Mouse (Mus musculus): Measurements from ENCODE around the gene Rph3a.
"Not testable (repeated sequence)": the region's sequence is repeated elsewhere in the genome, so short reads cannot be mapped to it uniquely, and the experiment has no call there.

The Rph3a gene

DNA sequence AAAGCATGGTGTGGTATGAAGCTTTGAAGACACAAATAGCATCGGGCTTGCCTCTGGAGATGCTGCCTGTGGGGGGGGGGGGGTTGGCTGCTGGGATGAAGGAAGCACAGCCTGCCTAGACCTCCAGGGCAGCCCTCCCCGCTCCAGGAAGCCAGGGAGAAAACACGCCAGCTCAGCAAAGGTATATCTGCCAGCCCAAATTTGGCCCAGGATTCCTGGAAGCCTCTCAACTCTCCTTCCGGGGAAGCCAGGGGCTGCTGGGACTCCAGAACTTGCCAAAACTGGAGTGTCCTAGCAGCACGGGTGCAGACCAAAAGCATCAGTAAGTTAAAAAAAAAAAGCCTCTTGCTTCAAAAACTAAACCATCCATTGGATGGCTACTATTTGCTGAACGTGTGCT is 37.6 kb downstream of the Rph3a start:
- DNase-seq = peak; percentile 92

- DNase-seq = peak; percentile 23
Observed at GRCm38 (mm10) chr5:120971326-120971725, 38.6 kb downstream of the Rph3a start.

GRCm38 (mm10) chr5:120969703-120970102 is 40.2 kb downstream of the Rph3a start:
- peak; percentile 94 for DNase-seq

GRCm38 (mm10) chr5:120968799-120969198 is 41.1 kb downstream of the Rph3a start:
- DNase-seq = peak; percentile 57

DNA sequence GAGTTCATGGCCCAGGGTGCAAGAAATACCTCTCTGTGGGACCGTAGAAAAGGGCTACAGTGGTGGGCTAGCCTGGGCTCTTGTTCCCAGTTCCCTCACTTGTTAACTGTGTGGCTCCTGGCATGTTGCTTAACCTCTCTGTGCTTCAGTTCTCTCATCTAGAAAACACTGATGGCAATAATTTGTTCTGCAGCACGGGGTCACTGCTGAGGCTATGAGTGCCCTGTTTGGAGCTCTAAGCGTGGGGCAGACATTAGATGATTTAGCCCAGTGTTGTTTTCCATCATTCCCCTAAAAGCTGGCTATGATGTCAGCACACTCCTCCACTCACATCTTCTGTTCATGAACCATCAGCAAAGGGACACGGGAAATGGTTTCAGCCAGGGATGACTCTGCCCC is 41.8 kb downstream of the Rph3a start:
- no peak for DNase-seq

DNA sequence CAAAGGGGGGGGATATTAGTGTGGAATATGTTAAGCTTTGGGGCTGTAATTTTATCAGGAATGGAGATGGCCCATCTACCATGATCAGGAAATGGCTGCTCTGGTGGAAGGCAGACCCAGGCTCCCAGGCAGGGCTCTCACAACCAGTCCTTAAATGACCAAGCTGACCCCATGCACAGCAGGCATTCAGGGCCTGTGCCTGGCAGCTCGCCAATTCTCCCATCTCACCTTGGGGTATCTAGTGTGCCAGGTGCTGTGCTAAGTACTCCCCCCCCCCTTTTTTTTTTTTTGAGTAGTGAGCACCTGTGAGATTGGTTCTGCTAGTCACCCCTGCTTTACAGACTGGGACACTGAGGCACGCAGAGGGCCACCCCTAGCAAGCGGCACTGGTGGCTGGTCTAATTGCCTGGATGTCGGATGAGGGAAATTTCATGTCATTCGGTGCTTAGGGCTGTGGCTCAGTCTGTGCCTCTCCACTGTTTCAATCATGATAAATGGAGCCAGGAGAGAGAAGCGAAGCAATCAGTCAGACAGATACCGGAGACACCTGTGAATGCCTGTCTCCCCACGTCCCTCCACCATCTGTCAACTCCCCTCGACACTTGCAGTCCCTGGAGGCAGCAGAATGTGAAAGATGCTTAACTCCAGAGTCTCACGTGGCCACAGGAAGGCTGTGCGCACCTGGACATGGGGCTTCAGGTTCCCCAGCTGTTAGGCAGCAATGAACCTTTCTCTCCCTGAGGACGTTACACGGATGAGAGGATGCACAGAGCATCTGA is 42.3 kb downstream of the Rph3a start:
- peak; percentile 58 for DNase-seq

GRCm38 (mm10) chr5:120966894-120967293 is 43.0 kb downstream of the Rph3a start:
- DNase-seq = peak; percentile 27

DNA sequence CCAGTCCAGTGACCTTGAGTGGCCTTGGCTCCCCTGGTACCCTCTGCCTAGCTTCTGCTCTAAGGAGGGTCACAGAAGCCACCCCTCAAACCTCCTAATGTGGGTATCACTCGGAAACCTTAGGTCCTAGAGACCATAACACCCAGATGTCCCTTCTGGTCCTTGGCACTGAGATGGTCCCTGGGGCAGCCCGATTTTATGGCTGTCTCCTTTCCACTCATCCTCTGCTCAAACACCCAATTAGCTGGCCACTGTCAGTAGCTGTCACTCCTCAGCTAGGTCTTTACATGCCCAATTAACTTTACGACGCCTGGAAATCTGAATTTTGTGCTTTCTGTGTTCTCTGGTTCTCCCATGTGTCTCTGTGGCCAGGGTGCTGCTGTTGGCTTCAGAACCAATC is 43.7 kb downstream of the Rph3a start:
- peak; percentile 13 for DNase-seq

DNA sequence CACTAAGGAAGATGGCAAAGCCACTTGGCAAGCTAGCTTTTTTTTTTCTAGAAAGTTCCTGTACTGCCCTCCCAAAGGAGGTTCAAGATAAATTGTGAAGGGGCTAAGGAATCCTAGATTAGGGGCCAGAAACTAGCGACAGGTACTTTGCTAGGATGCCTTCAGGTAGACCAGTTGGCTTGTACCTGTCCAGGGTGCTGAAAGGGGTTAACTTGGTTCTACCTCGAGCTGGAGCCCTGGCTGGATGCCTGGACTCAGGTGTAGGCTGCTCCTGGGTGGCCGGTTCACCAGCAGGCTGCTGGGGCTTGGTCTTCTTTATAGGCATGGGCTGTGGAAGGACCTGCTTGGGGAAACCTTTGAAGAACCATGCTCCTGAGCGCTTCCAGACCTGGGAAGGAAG is 48.9 kb downstream of the Rph3a start:
- DNase-seq = no peak

GRCm38 (mm10) chr5:120953974-120954373 is 55.9 kb downstream of the Rph3a start:
- peak; percentile 40 for DNase-seq

DNA sequence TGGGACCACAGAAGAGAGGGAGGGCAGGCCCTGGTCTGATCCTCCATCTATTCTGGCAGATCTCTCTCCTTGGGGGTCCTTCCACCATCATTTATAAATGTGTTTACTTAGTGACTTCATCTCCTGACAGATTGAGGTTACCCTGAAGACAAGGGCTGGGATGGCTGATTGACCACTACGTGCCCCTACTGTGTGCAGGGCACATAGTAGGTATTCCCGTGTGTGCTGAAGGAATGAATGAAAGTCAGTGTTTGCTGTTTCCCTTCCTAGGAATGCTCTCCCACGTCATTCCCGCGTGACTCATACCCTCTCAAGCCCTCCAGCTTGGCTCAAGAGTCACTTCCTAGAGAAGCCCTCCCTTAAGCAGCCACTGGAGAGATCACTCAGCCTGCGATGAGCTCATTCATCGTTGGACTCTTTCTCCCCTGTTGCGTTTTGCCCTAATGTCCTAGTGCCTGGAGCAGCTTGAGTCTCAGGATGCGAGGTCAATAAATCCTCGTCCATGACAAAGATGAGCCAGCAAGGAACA is 57.6 kb downstream of the Rph3a start:
- DNase-seq = peak; percentile 11

- no peak for DNase-seq
Observed at GRCm38 (mm10) chr5:120942076-120942475, 67.8 kb downstream of the Rph3a start.

- no peak for DNase-seq
Observed at GRCm38 (mm10) chr5:120938586-120938985, 71.3 kb downstream of the Rph3a start.

- DNase-seq = no peak
Observed at GRCm38 (mm10) chr5:120937841-120938240, 72.1 kb downstream of the Rph3a start.

GRCm38 (mm10) chr5:120933966-120934365 is 75.9 kb downstream of the Rph3a start:
- no peak for DNase-seq

- no peak for DNase-seq
Observed at GRCm38 (mm10) chr5:120927036-120927435, 82.9 kb downstream of the Rph3a start.

DNA sequence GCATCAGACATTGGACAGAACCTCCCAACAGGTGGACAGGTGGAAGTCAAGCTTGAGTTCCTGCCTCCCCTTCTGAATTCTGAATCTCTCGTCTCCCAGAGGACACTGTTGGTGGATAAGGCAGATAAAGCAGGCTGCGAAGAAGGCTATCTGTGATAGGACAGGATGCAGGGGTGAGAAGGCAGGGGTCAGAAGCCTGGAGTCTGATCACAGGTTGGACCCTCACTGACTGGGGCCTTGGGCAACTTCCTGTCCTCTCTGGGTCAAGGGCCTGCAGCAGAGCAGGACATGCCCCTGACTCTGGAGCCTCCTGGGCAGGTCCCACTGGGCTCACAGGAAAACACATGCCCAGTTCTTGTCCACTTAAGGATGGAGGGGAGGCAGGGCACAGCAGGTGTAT is 83.6 kb downstream of the Rph3a start:
- not testable (repeated sequence) for DNase-seq

GRCm38 (mm10) chr5:120924520-120924919 is 85.4 kb downstream of the Rph3a start:
- not testable (repeated sequence) for DNase-seq

- no peak for DNase-seq
Observed at GRCm38 (mm10) chr5:120923969-120924368, 85.9 kb downstream of the Rph3a start.

GRCm38 (mm10) chr5:120920296-120920695 is 89.6 kb downstream of the Rph3a start:
- DNase-seq = no peak

DNA sequence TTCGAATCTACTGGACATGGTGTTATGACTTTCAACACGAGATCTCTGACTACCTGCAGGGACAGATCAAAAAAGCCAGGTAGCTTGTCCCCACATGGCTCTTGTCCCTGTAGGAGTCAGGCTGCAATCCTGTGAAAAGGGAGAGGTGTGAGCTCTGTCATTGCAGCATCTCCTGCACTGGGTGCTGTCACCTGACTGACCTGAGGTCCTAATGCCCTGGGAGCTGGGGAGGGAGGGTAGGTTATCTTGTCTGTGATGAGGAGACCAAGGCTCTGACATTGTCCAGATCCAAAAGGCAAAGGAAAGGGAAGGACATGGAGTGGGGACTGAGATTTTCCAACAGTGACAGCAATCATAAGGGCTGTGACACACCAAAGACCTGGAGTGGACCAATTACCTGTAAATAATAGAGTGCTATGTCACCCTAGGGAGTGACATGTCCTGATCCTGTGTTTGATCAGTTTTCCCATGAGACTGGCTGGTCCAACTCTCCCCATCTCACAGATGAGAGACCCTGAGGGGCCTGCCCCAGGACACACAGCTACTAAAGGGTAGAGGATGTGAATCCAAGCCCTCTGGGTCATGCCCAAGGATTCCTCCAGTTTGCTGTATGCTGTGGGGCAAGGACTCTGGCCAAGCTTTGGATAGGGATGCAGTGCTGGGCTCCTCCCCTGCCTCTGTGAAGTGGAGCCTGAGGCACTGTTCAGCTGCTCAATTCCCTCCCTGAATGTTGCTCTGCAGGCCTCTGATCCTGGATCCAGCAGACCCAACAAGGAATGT is 90.5 kb downstream of the Rph3a start:
- DNase-seq = not testable (repeated sequence)

- not testable (repeated sequence) for DNase-seq
Observed at GRCm38 (mm10) chr5:120914204-120914603, 95.7 kb downstream of the Rph3a start, which contains the start of gene Oas1d. TSS of gene Oas1d (plus strand) at chr5:120914536.

DNA sequence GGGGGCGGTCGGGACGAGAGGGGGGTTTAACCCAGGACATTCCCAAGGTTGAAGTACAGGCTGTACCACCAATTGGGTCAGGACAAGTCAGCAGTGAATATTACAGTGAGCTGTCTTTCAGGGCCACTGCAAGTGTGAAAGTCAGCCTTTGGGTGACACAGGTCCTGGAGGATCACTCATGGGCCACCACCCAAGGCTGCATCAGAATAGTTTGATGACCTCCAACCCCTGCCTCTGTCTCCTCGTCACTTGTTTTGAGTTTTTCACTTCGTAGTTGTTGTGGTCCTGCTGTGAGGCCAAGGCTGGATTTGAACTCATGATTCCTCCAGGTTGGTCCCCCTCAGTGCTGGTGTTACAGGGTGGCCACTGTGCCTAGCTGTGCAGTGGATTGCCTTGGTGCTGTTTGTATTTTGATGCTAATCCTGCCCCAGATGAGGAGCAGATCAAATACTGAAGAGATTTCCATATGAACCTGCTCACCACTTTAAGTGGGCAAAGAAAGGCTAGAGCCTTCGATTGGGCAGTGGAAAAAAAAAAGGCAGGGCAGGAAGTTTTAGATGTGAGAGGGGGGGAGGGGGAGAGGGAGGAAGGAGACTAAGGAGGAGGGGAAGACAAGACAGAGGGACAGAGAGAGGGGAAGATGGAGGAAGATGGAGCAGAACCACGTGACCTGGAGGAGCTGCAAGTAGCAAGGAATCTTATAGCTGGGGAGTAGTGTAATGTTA is 101.5 kb downstream of the Rph3a start:
- DNase-seq = no peak

Data from cerebellum, adult 11-12 months (tissue).